Mouse (Mus musculus) thymus, adult 2 months (tissue): Measurements from ENCODE around the gene Ahdc1.

Experiments used
- CTCF ChIP-seq: fragments of 200-500 bp; IDR thresholded peaks from 2 replicates; pipeline ENCODE4 v1.5.1; 2012; ENCODE audit warnings: mild to moderate bottlenecking, control low read depth, low read length, moderate library complexity, borderline replicate concordance; ENCODE audit not compliant: control insufficient read depth, poor library complexity, insufficient read depth; ENCODE audit errors: extremely low read depth
- POLR2A ChIP-seq: fragments of 200-500 bp; IDR thresholded peaks from 2 replicates; pipeline ENCODE4 v1.6.1; 2012; ENCODE audit warnings: mild to moderate bottlenecking, low read length, control low read depth, moderate library complexity; ENCODE audit not compliant: control insufficient read depth, poor library complexity, insufficient read depth; ENCODE audit errors: extremely low read depth

DNA sequence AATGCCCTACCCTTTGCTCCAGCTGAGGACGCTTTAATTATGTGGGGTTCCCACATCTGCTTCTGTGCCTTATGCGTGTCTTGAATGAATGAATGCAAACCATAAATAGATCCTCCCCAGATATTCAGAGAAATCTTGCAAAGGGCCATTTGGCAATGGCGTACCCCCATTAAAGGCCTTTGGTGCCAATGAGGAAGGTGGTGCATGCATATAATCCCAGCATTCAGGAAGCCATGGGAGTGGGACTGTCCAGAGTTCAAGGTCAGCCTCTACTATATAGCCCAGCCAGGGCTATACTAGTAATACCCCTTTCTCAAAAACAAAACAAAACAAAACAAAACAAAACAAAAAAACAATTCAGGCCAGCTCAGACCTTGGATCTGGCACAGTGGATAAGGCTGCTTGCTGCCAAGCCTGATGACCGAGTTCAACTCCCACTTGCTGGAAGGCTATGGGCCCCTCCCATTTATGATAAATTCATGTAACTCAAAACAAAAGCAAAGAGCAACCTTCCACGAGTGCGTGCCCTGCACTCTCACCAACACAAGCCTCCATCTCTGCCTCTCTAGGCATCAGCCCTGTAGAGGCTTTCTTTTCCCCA, 107.8 kb downstream of the Ahdc1 start:
- TF ChIP-seq POLR2A (no peak), CTCF (no peak)
